Mouse (Mus musculus) gonadal fat pad, adult 2 months (tissue): ENCODE measurements around the gene Rnf141. TPM values are rescaled to one million over a fixed set of nuclear protein-coding genes. Genes with fewer than 3 reads are reported as not detected.

ENCODE experiments used
- DNase-seq: peaks from one replicate; pipeline ENCODE4 v3.0.0-alpha.2; 2012; ENCODE audit warnings: low read depth
- polyA plus RNA-seq: library from polyadenylated mRNA; depleted of rRNA; stranded (reverse); fragments of >200 nt; gene quantifications from 2 replicates; pipeline ENCODE4 v1.2.3, GENCODE M21; 2012; rRNA removed

The Rnf141 gene
- 24.7 and 26.5 TPM in 2 replicates for polyA plus RNA-seq

GRCm38 (mm10) chr7:110843916-110844874 is at the start of gene Rnf141:
Rnf141 (minus strand) TSS chr7:110844457.
- DNase-seq, result no peak

GRCm38 (mm10) chr7:110891501-110891986 is 47.3 kb upstream of the Rnf141 start:
- no peak for DNase-seq

GRCm38 (mm10) chr7:110881746-110882333 is 37.6 kb upstream of the Rnf141 start:
- no peak for DNase-seq

- no peak for DNase-seq
Observed at GRCm38 (mm10) chr7:110878028-110878427, 33.8 kb upstream of the Rnf141 start.

- DNase-seq, result no peak
Observed at GRCm38 (mm10) chr7:110876965-110877364, 32.7 kb upstream of the Rnf141 start.

GRCm38 (mm10) chr7:110868807-110869206 is 24.6 kb upstream of the Rnf141 start:
- DNase-seq, result no peak

- DNase-seq, result no peak
Observed at GRCm38 (mm10) chr7:110867116-110867515, 22.9 kb upstream of the Rnf141 start.

GRCm38 (mm10) chr7:110866021-110866420 is 21.8 kb upstream of the Rnf141 start:
- DNase-seq, result no peak

GRCm38 (mm10) chr7:110865570-110865969 is 21.3 kb upstream of the Rnf141 start:
- DNase-seq, result no peak

GRCm38 (mm10) chr7:110865038-110865437 is 20.8 kb upstream of the Rnf141 start:
- no peak for DNase-seq

- no peak for DNase-seq
Observed at GRCm38 (mm10) chr7:110862751-110863289, 18.6 kb upstream of the Rnf141 start, which contains the start of gene Lyve1. Lyve1 (minus strand) TSS chr7:110863239.

GRCm38 (mm10) chr7:110860129-110860528 is 15.9 kb upstream of the Rnf141 start:
- no peak for DNase-seq

GRCm38 (mm10) chr7:110855604-110856003 is 11.3 kb upstream of the Rnf141 start:
- DNase-seq, result no peak

- no peak for DNase-seq
Observed at GRCm38 (mm10) chr7:110854927-110855546, 10.8 kb upstream of the Rnf141 start.

- no peak for DNase-seq
Observed at GRCm38 (mm10) chr7:110854519-110854918, 10.3 kb upstream of the Rnf141 start.

- DNase-seq, result no peak
Observed at GRCm38 (mm10) chr7:110853611-110854010, 9.4 kb upstream of the Rnf141 start.

- no peak for DNase-seq
Observed at GRCm38 (mm10) chr7:110851541-110852203, 7.4 kb upstream of the Rnf141 start.

- DNase-seq, result no peak
Observed at GRCm38 (mm10) chr7:110848371-110848770, 4.1 kb upstream of the Rnf141 start.

- no peak for DNase-seq
Observed at GRCm38 (mm10) chr7:110847321-110847720, 3.1 kb upstream of the Rnf141 start.

GRCm38 (mm10) chr7:110840332-110840731 is 3.9 kb downstream of the Rnf141 start:
- no peak for DNase-seq

- no peak for DNase-seq
Observed at GRCm38 (mm10) chr7:110834522-110834921, 9.7 kb downstream of the Rnf141 start.
